Mouse (Mus musculus) hindbrain, embryonic 16.5 days (tissue): ENCODE results near the gene Eif4ebp2. TPM values are rescaled to one million over a fixed set of nuclear protein-coding genes. Genes with fewer than 3 reads are reported as not detected.

Experiments
- ATAC-seq: fragments of 200-750 bp; cut with Nextera tagmentation; 2 replicates; pipeline ENCODE4 v1.8.0; 2017; ENCODE audit warnings: moderate TSS enrichment, moderate library complexity
- H3K27ac ChIP-seq: fragments of 300-500 bp; sonication (generic); 2 replicates; pipeline ENCODE4 v1.5.1; 2014; ENCODE audit warnings: low read depth, mild to moderate bottlenecking, control low read depth, low read length, moderate library complexity
- H3K27me3 ChIP-seq: fragments of 300-500 bp; sonication (generic); replicated peaks from 2 replicates; pipeline ENCODE4 v1.6.1; 2014; ENCODE audit warnings: low read length; ENCODE audit not compliant: control insufficient read depth, insufficient read depth
- H3K36me3 ChIP-seq: fragments of 300-500 bp; sonication (generic); 2 replicates; pipeline ENCODE4 v1.6.1; 2014; ENCODE audit warnings: mild to moderate bottlenecking, low read length, moderate library complexity, mixed read lengths; ENCODE audit not compliant: control insufficient read depth, insufficient read depth
- H3K4me1 ChIP-seq: fragments of 300-500 bp; sonication (generic); 2 replicates; pipeline ENCODE4 v1.6.1; 2014; ENCODE audit warnings: low read depth, low read length; ENCODE audit not compliant: control insufficient read depth, insufficient read depth
- H3K4me2 ChIP-seq: fragments of 300-500 bp; sonication (generic); 2 replicates; pipeline ENCODE4 v1.6.1; 2014; ENCODE audit warnings: mild to moderate bottlenecking, low read length, control low read depth, moderate library complexity
- H3K4me3 ChIP-seq: fragments of 300-500 bp; sonication (generic); 2 replicates; pipeline ENCODE4 v1.5.1; 2014; ENCODE audit warnings: mild to moderate bottlenecking, low read length, control low read depth, moderate library complexity
- H3K9ac ChIP-seq: fragments of 300-500 bp; sonication (generic); 2 replicates; pipeline ENCODE4 v1.6.1; 2014; ENCODE audit warnings: low read depth, mild to moderate bottlenecking, control low read depth, low read length, moderate library complexity
- H3K9me3 ChIP-seq: fragments of 300-500 bp; sonication (generic); 2 replicates; pipeline ENCODE4 v1.6.1; 2014; ENCODE audit warnings: mild to moderate bottlenecking, low read length, moderate library complexity; ENCODE audit not compliant: control insufficient read depth
- WGBS: fragments of 180-500 bp; shearing (Covaris S2); extraction: QIAGEN DNeasy Blood & Tissue Kit; methylation state at CpG from one replicate; pipeline ENCODE4 v1.1.7; 2014; 5-methylcytosine and 5-hydroxymethylcytosine counted together
- polyA plus RNA-seq: library from polyadenylated mRNA; unstranded; fragments of >200 nt; fragmentation: Nextera tagmentation; extraction: Ambion mirVana; gene quantifications from 2 replicates; pipeline ENCODE4 v1.2.1, GENCODE M21; 2015

The Eif4ebp2 gene
- polyA plus RNA-seq, 1 experiment from 2014 or later, result 46.6 TPM

DNA sequence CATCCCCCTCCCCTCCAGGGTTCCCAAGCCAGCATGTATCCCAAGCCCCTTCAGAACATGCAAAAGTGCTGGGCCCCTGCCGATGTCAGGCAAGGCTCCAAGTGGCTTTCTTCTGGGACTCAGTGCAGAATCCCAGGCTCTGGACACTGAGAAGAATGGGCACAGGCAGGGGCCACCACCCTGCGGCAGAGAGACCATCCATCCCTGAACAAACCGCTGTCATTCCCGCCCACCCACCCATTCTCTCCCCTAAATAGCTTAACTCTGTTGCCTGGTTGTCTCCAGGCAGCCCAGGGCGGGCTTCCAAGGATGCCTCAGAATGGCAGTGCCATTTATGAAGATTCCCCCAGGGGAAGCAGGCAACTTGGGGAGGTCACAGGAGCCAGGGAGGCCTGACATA, 63.4 kb downstream of the Eif4ebp2 start:
- Histone ChIP-seq H3K27ac (no peak overlapping the region), H3K4me3 (no peak overlapping the region), H3K9me3 (no peaks in the 10 kb centered on the region), H3K4me1 (peaks cover 3% of the 10 kb centered on the region), H3K36me3 (no peaks in the 10 kb centered on the region), H3K9ac (no peak overlapping the region), H3K4me2 (no peak overlapping the region), H3K27me3 (no peaks in the 10 kb centered on the region)
- WGBS, result 24% methylated on average over 5 of the region's 5 CpGs
- peak; percentile 88 for ATAC-seq

DNA sequence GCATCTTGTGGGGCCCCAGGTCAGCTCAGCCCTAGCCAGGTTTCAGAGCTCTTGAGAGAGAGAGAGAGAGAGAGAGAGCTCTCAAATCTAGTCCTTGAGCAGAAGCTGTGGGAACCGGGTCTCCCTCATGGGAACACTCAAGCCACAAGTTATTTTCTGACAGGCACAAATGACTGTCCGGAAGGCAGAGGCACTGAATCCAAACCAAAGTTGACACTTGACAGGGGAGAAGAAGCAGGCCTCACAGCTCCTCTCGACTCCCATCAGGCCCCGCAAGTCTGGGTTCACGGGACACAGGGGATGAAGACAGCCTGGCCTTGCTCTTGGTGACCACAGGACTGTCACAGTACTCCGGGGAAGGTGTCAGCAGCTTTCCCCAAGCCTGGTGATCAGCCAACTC, 66.2 kb downstream of the Eif4ebp2 start:
- ATAC-seq, result no peak

DNA sequence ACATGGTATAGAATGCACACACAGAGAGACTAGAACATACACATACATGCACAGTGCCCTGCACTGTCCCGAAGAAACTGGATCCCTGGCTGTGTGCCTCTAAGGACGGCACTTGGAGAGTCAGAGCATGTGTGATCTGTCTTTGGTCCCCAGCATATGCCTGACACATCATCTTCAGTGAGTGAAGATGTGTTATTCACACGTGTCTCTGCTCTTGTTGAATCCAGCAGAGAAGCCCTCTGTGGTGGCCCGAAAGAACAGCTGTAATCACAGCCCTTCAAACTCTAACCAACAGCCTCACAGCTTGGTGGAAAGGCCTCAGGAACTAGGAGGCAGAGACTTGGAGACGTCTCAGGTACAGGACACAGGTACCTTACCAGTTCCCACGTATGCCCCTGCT, 67.3 kb downstream of the Eif4ebp2 start:
- 69% methylated on average over 6 of the region's 6 CpGs for WGBS
- Histone ChIP-seq H3K27me3 (no peaks in the 10 kb centered on the region), H3K4me2 (no peak overlapping the region), H3K9ac (no peak overlapping the region), H3K36me3 (no peaks in the 10 kb centered on the region), H3K9me3 (no peaks in the 10 kb centered on the region), H3K4me3 (no peak overlapping the region), H3K4me1 (peaks cover 21% of the 10 kb centered on the region), H3K27ac (no peak overlapping the region)
- no peak for ATAC-seq

More for the DNA sequence above, 66.2 kb downstream of the Eif4ebp2 start:
- no peak overlapping the region for H3K9ac ChIP-seq
- no peaks in the 10 kb centered on the region for H3K36me3 ChIP-seq
- H3K27ac ChIP-seq, result no peak overlapping the region
- H3K4me1 ChIP-seq, result peaks cover 12% of the 10 kb centered on the region
- 71% methylated on average over 6 of the region's 6 CpGs for WGBS
- no peaks in the 10 kb centered on the region for H3K27me3 ChIP-seq
- no peaks in the 10 kb centered on the region for H3K9me3 ChIP-seq
- H3K4me2 ChIP-seq, result no peak overlapping the region
- H3K4me3 ChIP-seq, result no peak overlapping the region

DNA sequence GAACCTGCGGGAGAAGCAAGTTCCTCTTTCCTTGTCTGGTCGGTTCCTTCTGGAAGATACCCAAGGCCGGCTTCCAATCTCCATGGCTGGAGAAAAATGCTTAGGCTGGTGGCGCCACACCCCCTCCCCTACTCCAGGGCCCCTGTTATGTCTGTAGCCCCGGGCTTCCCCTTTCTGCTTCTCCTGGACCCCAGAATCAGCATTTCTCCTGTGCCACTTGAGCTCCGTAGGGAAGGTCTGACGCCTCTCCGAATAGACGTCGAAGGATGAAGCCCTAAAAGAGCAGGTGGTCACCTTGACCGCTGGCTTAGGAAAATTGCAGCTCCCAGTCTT, 68.8 kb downstream of the Eif4ebp2 start:
- H3K27me3 ChIP-seq, result no peaks in the 10 kb centered on the region
- 3% methylated on average over 11 of the region's 11 CpGs for WGBS
- H3K4me1 ChIP-seq, result peaks cover 33% of the 10 kb centered on the region
- peak overlapping the region; percentile 69 for H3K27ac ChIP-seq
- H3K4me3 ChIP-seq, result peak overlapping the region; percentile 79
- peak overlapping the region; percentile 90 for H3K9ac ChIP-seq
- no peak for ATAC-seq
- H3K36me3 ChIP-seq, result no peaks in the 10 kb centered on the region
- H3K9me3 ChIP-seq, result no peaks in the 10 kb centered on the region
- H3K4me2 ChIP-seq, result peak overlapping the region; percentile 85

DNA sequence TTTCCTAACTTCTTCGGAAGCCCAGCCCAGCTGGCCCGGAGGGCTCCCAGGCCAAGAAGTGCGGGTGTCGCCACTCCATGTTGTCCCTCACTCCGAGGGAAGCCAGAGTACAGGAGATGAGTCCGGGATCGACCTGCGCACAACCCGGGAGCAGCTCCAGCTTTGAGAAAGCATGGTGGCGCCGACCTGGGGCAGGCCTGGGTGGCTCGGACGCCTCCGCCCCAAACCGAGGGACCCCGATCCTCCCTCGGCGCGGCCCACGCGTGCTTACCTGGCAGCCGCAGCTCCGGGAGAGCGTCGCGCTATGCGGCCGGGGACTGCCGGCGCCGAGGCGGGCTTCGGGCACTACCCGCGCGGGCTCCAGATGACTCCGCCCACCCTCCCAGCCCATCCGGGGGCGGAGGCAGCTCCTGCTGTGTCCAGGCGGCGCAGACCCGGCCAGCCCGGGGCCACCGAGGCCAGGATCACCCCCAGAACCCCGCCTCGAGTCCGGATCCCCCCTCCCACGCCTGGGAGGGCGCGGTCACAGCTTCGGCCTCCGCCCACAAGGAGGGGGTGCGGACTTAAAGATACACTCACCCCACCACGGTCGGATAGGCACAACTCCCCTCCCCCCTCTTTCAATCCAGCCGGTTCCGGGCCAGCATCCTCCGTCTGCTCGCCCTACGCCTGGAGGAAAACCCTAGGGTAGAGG, 69.3 kb downstream of the Eif4ebp2 start, which contains the start of gene Pald1:
Gene Pald1 (minus strand): TSS at position 510 of the 694 bp plus-strand sequence.
- H3K36me3 ChIP-seq, result no peaks in the 10 kb centered on the region
- H3K9me3 ChIP-seq, result no peaks in the 10 kb centered on the region
- no peaks in the 10 kb centered on the region for H3K27me3 ChIP-seq
- ATAC-seq, result peak; percentile 88
- H3K4me3 ChIP-seq, result peak within 1 kb of the TSS; percentile 79
- peaks cover 33% of the 10 kb centered on the region for H3K4me1 ChIP-seq
- H3K27ac ChIP-seq, result peak within 1 kb of the TSS; percentile 69
- under 1% methylated on average over 59 of the region's 60 CpGs for WGBS
- peak within 1 kb of the TSS; percentile 90 for H3K9ac ChIP-seq
- H3K4me2 ChIP-seq, result peak within 1 kb of the TSS; percentile 85

- Histone ChIP-seq H3K4me1 (peaks cover 33% of the 10 kb centered on the region), H3K9ac (peak overlapping the region; percentile 90)
Measured at GRCm38 (mm10) chr10:61382281-61382731, 70.2 kb downstream of the Eif4ebp2 start.

DNA sequence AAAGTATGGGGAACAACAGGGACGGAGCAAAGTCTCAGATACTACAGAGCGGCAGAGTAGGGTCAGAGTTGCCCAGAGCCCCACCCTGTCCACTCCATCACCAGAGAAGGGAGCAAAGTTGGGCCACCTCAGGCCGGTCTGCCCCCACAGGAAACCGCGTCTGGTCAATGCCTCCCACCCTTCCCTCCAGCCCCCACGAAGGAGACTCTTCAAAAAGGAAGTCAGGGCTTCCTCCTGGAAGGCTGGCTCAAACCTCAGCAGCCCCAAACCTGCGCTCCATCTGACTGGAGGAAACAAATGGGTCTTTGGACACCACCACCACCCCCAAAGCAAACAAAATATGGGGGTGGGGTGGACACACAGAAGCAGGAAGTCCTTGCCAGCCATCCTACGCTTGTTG, 70.6 kb downstream of the Eif4ebp2 start:
- WGBS, result 10% methylated on average over 8 of the region's 8 CpGs
- peaks cover 33% of the 10 kb centered on the region for H3K4me1 ChIP-seq
- H3K4me3 ChIP-seq, result peak overlapping the region; percentile 79

More at GRCm38 (mm10) chr10:61382281-61382731, 70.2 kb downstream of the Eif4ebp2 start:
- H3K4me3 ChIP-seq, result peak overlapping the region; percentile 79
- peak overlapping the region; percentile 24; the same call in 1 of the 2 replicates for H3K27ac ChIP-seq
- H3K36me3 ChIP-seq, result no peaks in the 10 kb centered on the region
- H3K27me3 ChIP-seq, result no peaks in the 10 kb centered on the region
- 2% methylated on average over 8 of the region's 8 CpGs for WGBS
- no peak for ATAC-seq
- no peaks in the 10 kb centered on the region for H3K9me3 ChIP-seq
- peak overlapping the region; percentile 85 for H3K4me2 ChIP-seq

DNA sequence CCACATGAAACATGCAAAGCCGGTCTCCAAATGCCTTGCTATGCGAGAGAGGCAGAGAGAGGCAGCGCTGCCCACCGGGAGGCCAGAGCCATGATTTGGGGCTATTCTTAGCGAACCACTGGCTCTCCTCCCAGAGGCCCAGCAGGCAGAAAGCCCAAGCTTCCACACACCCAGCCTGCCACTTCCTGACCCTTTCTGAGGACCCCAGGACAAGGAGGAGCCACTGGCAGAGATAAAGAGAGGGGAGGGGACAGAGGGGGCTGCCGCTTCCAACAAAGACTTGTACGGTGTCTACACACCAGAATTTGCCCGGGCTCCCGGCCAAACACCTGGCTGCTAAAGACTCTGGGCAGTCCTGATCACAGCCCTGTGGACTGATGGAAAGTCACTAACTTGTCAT, 72.3 kb downstream of the Eif4ebp2 start:
- peak overlapping the region; percentile 79 for H3K4me3 ChIP-seq
- ATAC-seq, result peak; percentile 18
- H3K9me3 ChIP-seq, result no peaks in the 10 kb centered on the region
- no peaks in the 10 kb centered on the region for H3K36me3 ChIP-seq
- no peaks in the 10 kb centered on the region for H3K27me3 ChIP-seq
- H3K4me2 ChIP-seq, result peak overlapping the region; percentile 85
- H3K9ac ChIP-seq, result peak overlapping the region; percentile 23
- peak overlapping the region; percentile 18 for H3K27ac ChIP-seq
- H3K4me1 ChIP-seq, result peaks cover 33% of the 10 kb centered on the region
- 9% methylated on average over 9 of the region's 9 CpGs for WGBS

More for the DNA sequence above, 70.6 kb downstream of the Eif4ebp2 start:
- Histone ChIP-seq H3K27me3 (no peaks in the 10 kb centered on the region), H3K9ac (0 out of 2 replicates have a peak overlapping the region, but pooled peaks have one; percentile 90), H3K36me3 (no peaks in the 10 kb centered on the region), H3K4me2 (peak overlapping the region; percentile 85), H3K27ac (peak overlapping the region; percentile 31), H3K9me3 (no peaks in the 10 kb centered on the region)
- no peak for ATAC-seq

GRCm38 (mm10) chr10:61379340-61380040, 73.0 kb downstream of the Eif4ebp2 start:
- no peaks in the 10 kb centered on the region for H3K9me3 ChIP-seq
- no peaks in the 10 kb centered on the region for H3K27me3 ChIP-seq
- H3K27ac ChIP-seq, result 0 out of 2 replicates have a peak overlapping the region, but pooled peaks have one; percentile 20
- peaks cover 38% of the 10 kb centered on the region for H3K4me1 ChIP-seq
- H3K4me3 ChIP-seq, result 0 out of 2 replicates have a peak overlapping the region, but pooled peaks have one; percentile 79
- no peaks in the 10 kb centered on the region for H3K36me3 ChIP-seq
- 81% methylated on average over 13 of the region's 13 CpGs for WGBS
- peak overlapping the region; percentile 85 for H3K4me2 ChIP-seq
- ATAC-seq, result no peak
- peak overlapping the region; percentile 21 for H3K9ac ChIP-seq
